Mouse (Mus musculus): Measurements from ENCODE around the gene Ap5m1. TPM values are rescaled to one million over a fixed set of nuclear protein-coding genes. Genes with fewer than 3 reads are reported as not detected.

Gene Ap5m1
- polyA plus RNA-seq (2015; fragmentation: Nextera tagmentation; extraction: Ambion mirVana), result 26.1 and 29.5 TPM in 2 replicates

GRCm38 (mm10) chr14:49065529-49066273 is at the start of gene Ap5m1:
Gene Ap5m1, plus strand, starts transcription at chr14:49066097.
- Histone ChIP-seq H3K27ac (peak within 1 kb of the TSS; percentile 99), H3K4me2 (replicated peaks) (peak within 1 kb of the TSS; percentile 63), H3K27me3 (replicated peaks) (no peaks in the 10 kb centered on the region), H3K36me3 (no peaks in the 10 kb centered on the region), H3K9me3 (no peaks in the 10 kb centered on the region), H3K9ac (peak within 1 kb of the TSS; percentile 83), H3K4me3 (replicated peaks) (peak within 1 kb of the TSS; percentile 84), H3K4me1 (replicated peaks) (0 out of 2 replicates have a peak, but pooled peaks cover 2% of the 10 kb centered on the region)
- peak; percentile 77 for ATAC-seq
- 1% methylated on average over 46 of the region's 62 CpGs for WGBS

- no peaks in the 10 kb centered on the region for H3K9me3 ChIP-seq
- no peak overlapping the region for H3K4me3 ChIP-seq (replicated peaks)
- no peak overlapping the region for H3K4me2 ChIP-seq (replicated peaks)
- WGBS, result 87% methylated on average over 5 of the region's 5 CpGs
- no peaks in the 10 kb centered on the region for H3K4me1 ChIP-seq (replicated peaks)
- no peak overlapping the region for H3K27ac ChIP-seq
- peaks cover 2% of the 10 kb centered on the region; the same call in 1 of the 2 replicates for H3K36me3 ChIP-seq
- no peak overlapping the region for H3K9ac ChIP-seq
- ATAC-seq, result no peak
- H3K27me3 ChIP-seq (replicated peaks), result no peaks in the 10 kb centered on the region
Observed at GRCm38 (mm10) chr14:49019765-49020164, 46.1 kb upstream of the Ap5m1 start.

- peak; percentile 87 for ATAC-seq
- no peaks in the 10 kb centered on the region for H3K36me3 ChIP-seq
- no peaks in the 10 kb centered on the region for H3K4me1 ChIP-seq (replicated peaks)
- H3K9me3 ChIP-seq, result no peaks in the 10 kb centered on the region
- no peak overlapping the region for H3K4me3 ChIP-seq (replicated peaks)
- no peaks in the 10 kb centered on the region for H3K27me3 ChIP-seq (replicated peaks)
- no peak overlapping the region for H3K4me2 ChIP-seq (replicated peaks)
- H3K27ac ChIP-seq, result no peak overlapping the region
- H3K9ac ChIP-seq, result no peak overlapping the region
- WGBS, result 86% methylated on average over 6 of the region's 6 CpGs
Observed at GRCm38 (mm10) chr14:49027040-49027778, 38.7 kb upstream of the Ap5m1 start.

- no peak; the same call in 1 of the 2 replicates for ATAC-seq
- Histone ChIP-seq H3K9ac (no peak overlapping the region), H3K27ac (no peak overlapping the region), H3K36me3 (no peaks in the 10 kb centered on the region), H3K27me3 (replicated peaks) (no peaks in the 10 kb centered on the region), H3K9me3 (no peaks in the 10 kb centered on the region), H3K4me3 (replicated peaks) (no peak overlapping the region), H3K4me1 (replicated peaks) (no peaks in the 10 kb centered on the region), H3K4me2 (replicated peaks) (no peak overlapping the region)
- 78% methylated on average over 3 of the region's 3 CpGs for WGBS
Observed at GRCm38 (mm10) chr14:49027779-49028368, 38.0 kb upstream of the Ap5m1 start.

- Histone ChIP-seq H3K4me2 (replicated peaks) (no peak overlapping the region), H3K27ac (no peak overlapping the region), H3K9me3 (no peaks in the 10 kb centered on the region), H3K4me3 (replicated peaks) (no peak overlapping the region), H3K27me3 (replicated peaks) (no peaks in the 10 kb centered on the region), H3K4me1 (replicated peaks) (no peaks in the 10 kb centered on the region), H3K9ac (no peak overlapping the region), H3K36me3 (no peaks in the 10 kb centered on the region)
- 93% methylated on average over 5 of the region's 5 CpGs for WGBS
- ATAC-seq, result no peak
Observed at GRCm38 (mm10) chr14:49028991-49029390, 36.9 kb upstream of the Ap5m1 start.

- no peaks in the 10 kb centered on the region for H3K27me3 ChIP-seq (replicated peaks)
- no peaks in the 10 kb centered on the region for H3K9me3 ChIP-seq
- H3K4me1 ChIP-seq (replicated peaks), result no peaks in the 10 kb centered on the region
- WGBS, result 93% methylated on average over 4 of the region's 4 CpGs
- no peak for ATAC-seq
- no peak overlapping the region for H3K4me2 ChIP-seq (replicated peaks)
- H3K9ac ChIP-seq, result no peak overlapping the region
- no peaks in the 10 kb centered on the region for H3K36me3 ChIP-seq
- no peak overlapping the region for H3K4me3 ChIP-seq (replicated peaks)
- no peak overlapping the region for H3K27ac ChIP-seq
Observed at GRCm38 (mm10) chr14:49045610-49046009, 20.3 kb upstream of the Ap5m1 start.

GRCm38 (mm10) chr14:49049492-49049891 is 16.4 kb upstream of the Ap5m1 start:
- Histone ChIP-seq H3K9me3 (no peaks in the 10 kb centered on the region), H3K4me1 (replicated peaks) (no peaks in the 10 kb centered on the region), H3K4me3 (replicated peaks) (no peak overlapping the region), H3K36me3 (no peaks in the 10 kb centered on the region), H3K27ac (no peak overlapping the region), H3K27me3 (replicated peaks) (no peaks in the 10 kb centered on the region), H3K9ac (no peak overlapping the region), H3K4me2 (replicated peaks) (no peak overlapping the region)
- no peak for ATAC-seq

- Histone ChIP-seq H3K4me1 (replicated peaks) (0 out of 2 replicates have a peak, but pooled peaks cover 2% of the 10 kb centered on the region), H3K4me3 (replicated peaks) (no peak overlapping the region), H3K36me3 (no peaks in the 10 kb centered on the region), H3K27ac (no peak overlapping the region), H3K4me2 (replicated peaks) (no peak overlapping the region), H3K9me3 (no peaks in the 10 kb centered on the region), H3K27me3 (replicated peaks) (no peaks in the 10 kb centered on the region), H3K9ac (no peak overlapping the region)
- WGBS, result 44% methylated on average over 2 of the region's 2 CpGs
- no peak for ATAC-seq
Observed at GRCm38 (mm10) chr14:49063838-49064237, 2.1 kb upstream of the Ap5m1 start.

- no peaks in the 10 kb centered on the region for H3K27me3 ChIP-seq (replicated peaks)
Observed at GRCm38 (mm10) chr14:49066274-49066823, 452 bp downstream of the Ap5m1 start, which contains the start of gene Exoc5. Gene Exoc5, minus strand, starts transcription at chr14:49066653.

GRCm38 (mm10) chr14:49072837-49073236 is 6.9 kb downstream of the Ap5m1 start:
- H3K27ac ChIP-seq, result no peak overlapping the region
- H3K27me3 ChIP-seq (replicated peaks), result no peaks in the 10 kb centered on the region
- H3K9ac ChIP-seq, result no peak overlapping the region
- ATAC-seq, result no peak
- H3K4me1 ChIP-seq (replicated peaks), result 0 out of 2 replicates have a peak, but pooled peaks cover 2% of the 10 kb centered on the region
- H3K9me3 ChIP-seq, result no peaks in the 10 kb centered on the region
- no peaks in the 10 kb centered on the region for H3K36me3 ChIP-seq
- no peak overlapping the region for H3K4me3 ChIP-seq (replicated peaks)
- H3K4me2 ChIP-seq (replicated peaks), result no peak overlapping the region
- 88% methylated on average over 2 of the region's 2 CpGs for WGBS

More at GRCm38 (mm10) chr14:49066274-49066823, 452 bp downstream of the Ap5m1 start, which contains the start of gene Exoc5:
- H3K4me2 ChIP-seq (replicated peaks), result peak within 1 kb of the TSS; percentile 63
- H3K36me3 ChIP-seq, result no peaks in the 10 kb centered on the region
- H3K9ac ChIP-seq, result peak within 1 kb of the TSS; percentile 83
- H3K9me3 ChIP-seq, result no peaks in the 10 kb centered on the region
- H3K4me1 ChIP-seq (replicated peaks), result 0 out of 2 replicates have a peak, but pooled peaks cover 2% of the 10 kb centered on the region
- peak within 1 kb of the TSS; percentile 84 for H3K4me3 ChIP-seq (replicated peaks)
- peak within 1 kb of the TSS; percentile 99 for H3K27ac ChIP-seq
- WGBS, result under 1% methylated on average over 52 of the region's 53 CpGs
- ATAC-seq, result peak; percentile 97

GRCm38 (mm10) chr14:49073896-49074295 is 8.0 kb downstream of the Ap5m1 start:
- no peak for ATAC-seq
- Histone ChIP-seq H3K27ac (no peak overlapping the region), H3K36me3 (no peaks in the 10 kb centered on the region), H3K4me1 (replicated peaks) (no peaks in the 10 kb centered on the region), H3K9me3 (no peaks in the 10 kb centered on the region), H3K9ac (no peak overlapping the region), H3K4me3 (replicated peaks) (no peak overlapping the region), H3K4me2 (replicated peaks) (no peak overlapping the region), H3K27me3 (replicated peaks) (no peaks in the 10 kb centered on the region)
- 94% methylated on average over 7 of the region's 7 CpGs for WGBS

- Histone ChIP-seq H3K4me1 (replicated peaks) (no peaks in the 10 kb centered on the region), H3K9ac (no peak overlapping the region), H3K27me3 (replicated peaks) (no peaks in the 10 kb centered on the region), H3K9me3 (no peaks in the 10 kb centered on the region), H3K36me3 (no peaks in the 10 kb centered on the region), H3K4me2 (replicated peaks) (no peak overlapping the region), H3K27ac (no peak overlapping the region), H3K4me3 (replicated peaks) (no peak overlapping the region)
- WGBS, result 72% methylated on average over 2 of the region's 2 CpGs
- ATAC-seq, result no peak
Observed at GRCm38 (mm10) chr14:49074361-49074760, 8.5 kb downstream of the Ap5m1 start.

Measured in intestine, embryonic 15.5 days (tissue).